Mouse (Mus musculus) C2C12 (cell line): Measurements from ENCODE around the gene Slc17a6.

Experiments used
- CEBPB ChIP-seq: IDR thresholded peaks from one replicate; pipeline ENCODE4 v1.6.1; 2011; ENCODE audit warnings: low read depth, mild to moderate bottlenecking, control low read depth, moderate library complexity
- CTCF ChIP-seq: IDR thresholded peaks from one replicate; pipeline ENCODE4 v1.5.1; 2011; ENCODE audit not compliant: control insufficient read depth, insufficient read depth, insufficient read length
- MYOD1 ChIP-seq: IDR thresholded peaks from one replicate; pipeline ENCODE4 v1.6.1; 2011; ENCODE audit warnings: low read depth; ENCODE audit not compliant: control insufficient read depth, insufficient read length
- MYOG ChIP-seq: IDR thresholded peaks from one replicate; pipeline ENCODE4 v1.6.1; 2011; ENCODE audit not compliant: control insufficient read depth, insufficient read length; ENCODE audit errors: extremely low read depth
- USF1 ChIP-seq: IDR thresholded peaks from one replicate; pipeline ENCODE4 v1.6.1; 2011; ENCODE audit warnings: low read depth, mild to moderate bottlenecking, control low read depth, moderate library complexity

DNA sequence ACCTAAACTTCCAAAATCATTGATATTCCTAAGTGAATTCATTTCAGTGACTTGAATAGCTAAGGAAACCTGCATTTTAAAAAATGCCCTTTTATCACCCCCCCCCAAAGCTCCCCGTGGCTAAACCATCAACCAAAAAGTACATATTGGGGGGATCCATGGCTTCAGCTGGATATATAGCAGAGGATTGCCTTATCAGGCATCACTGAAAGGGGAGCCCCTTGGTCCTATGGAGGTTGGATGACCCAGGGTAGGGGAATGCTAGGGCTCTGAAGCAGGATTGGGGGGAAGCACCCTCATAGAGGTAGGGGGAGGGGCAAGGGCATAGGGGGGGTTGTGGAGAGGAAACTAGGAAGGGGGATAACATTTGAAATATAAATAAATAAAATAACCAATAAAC lies 1.8 kb upstream of the Slc17a6 start:
- no peak for TF ChIP-seq CTCF
- TF ChIP-seq MYOD1: no peak
- TF ChIP-seq CEBPB: no peak
- TF ChIP-seq USF1: no peak
- no peak for TF ChIP-seq MYOG
